ENCODE assay signal across 9 mouse cellular contexts in the genomic region with DNA sequence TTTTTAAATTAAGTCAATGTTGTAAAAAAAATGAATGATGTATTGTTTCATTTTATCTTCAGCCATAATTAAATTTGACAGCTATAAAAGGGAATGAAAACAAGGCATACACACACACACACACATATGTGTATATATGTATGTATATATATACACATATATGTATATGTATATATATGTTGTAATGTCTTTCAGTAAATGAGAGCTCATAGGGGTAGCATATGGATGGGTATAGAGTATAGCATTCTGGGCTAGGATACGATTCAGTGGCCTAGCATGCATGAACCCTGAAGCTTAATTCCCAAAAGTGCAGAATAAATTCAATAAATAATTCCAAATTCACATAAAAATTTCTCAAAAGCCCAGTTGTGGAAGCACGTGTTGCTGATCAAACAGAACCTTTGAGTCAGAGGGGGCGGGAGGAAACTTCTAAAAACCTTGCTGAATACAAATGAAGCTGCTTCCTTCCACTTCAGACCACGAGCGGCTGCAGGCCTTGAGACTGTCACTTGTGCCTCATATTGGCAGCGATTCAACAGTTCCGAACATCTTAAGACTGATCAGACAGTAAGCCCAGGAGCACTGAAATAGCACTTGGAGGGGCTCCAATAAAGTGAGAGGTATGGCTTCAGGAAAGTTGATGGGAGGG. TPM values are rescaled to one million over a fixed set of nuclear protein-coding genes. Genes with fewer than 3 reads are reported as not detected.
DNase-seq lines count a peak whose midpoint lies in the region; ATAC-seq and TF ChIP-seq lines count a peak whose summit lies in the region.
"Had no signal": no experiment of that assay in that cellular context is flagged by ENCODE, and none has a peak within 500 bp of the region (broad histone marks: within the 10 kb centered on the region; RNA-seq: fewer than 3 reads in every experiment).

No protein-coding gene starts in this region.

- H3K27me3 ChIP-seq in heart, embryonic 11.5 days (ENCODE audit: control insufficient read depth, insufficient read depth, low read length): peaks cover 5% of the 10 kb centered on the region
- peaks cover 24% of the 10 kb centered on the region for H3K27me3 ChIP-seq in midbrain, embryonic 13.5 days
- H3K27me3 ChIP-seq in midbrain, embryonic 11.5 days (ENCODE audit: control insufficient read depth, insufficient read depth, low read length): peaks cover 9% of the 10 kb centered on the region
- no peaks in the 10 kb centered on the region for H3K27me3 ChIP-seq in stomach, postnatal 0 days (ENCODE audit: control insufficient read depth, insufficient read depth, low read length)

- DNase-seq in heart, adult 11 months: peak; percentile 93
- no peak for DNase-seq in midbrain, embryonic 11.5 days (ENCODE audit: low spot score, missing footprints)
- DNase-seq in heart, postnatal 36 days: peak; percentile 17 to 26
- peak; percentile 69 for DNase-seq in thymus, postnatal 14 days
- DNase-seq in stomach, postnatal 0 days (ENCODE audit: low spot score): no peak
- no peak for DNase-seq in urinary bladder, postnatal 25 days (ENCODE audit: low spot score)

- no peak for TF ChIP-seq EP300 in stomach, postnatal 0 days (optimal IDR thresholded peaks at IDR 0.05)

- intact Hi-C loops in heart, postnatal 36 days (cut with DNase I): loop anchor here (1.0 to 10.0 kb wide), 3 partner anchors 42 to 1388 kb away; no protein-coding TSS in a partner anchor

- H3K4me2 ChIP-seq in heart, embryonic 11.5 days: no peak overlapping the region
- no peak overlapping the region for H3K4me2 ChIP-seq in midbrain, embryonic 13.5 days (replicated peaks)
- H3K4me2 ChIP-seq in midbrain, embryonic 11.5 days: no peak overlapping the region
- H3K4me2 ChIP-seq in stomach, postnatal 0 days (replicated peaks; ENCODE audit: low read depth): no peak overlapping the region
- H3K4me2 ChIP-seq: embryonic facial prominence, embryonic 12.5 days had no signal

- no peak overlapping the region for H3K9ac ChIP-seq in heart, embryonic 11.5 days (ENCODE audit: low read depth, low read length)
- no peak overlapping the region for H3K9ac ChIP-seq in midbrain, embryonic 13.5 days (replicated peaks)
- no peak overlapping the region for H3K9ac ChIP-seq in midbrain, embryonic 11.5 days (ENCODE audit: low read length)
- H3K9ac ChIP-seq in stomach, postnatal 0 days (ENCODE audit: low read length): no peak overlapping the region
- H3K9ac ChIP-seq: embryonic facial prominence, embryonic 12.5 days had no signal

- TF ChIP-seq CTCF in stomach, postnatal 0 days (IDR thresholded peaks at IDR 0.05; ENCODE audit: low read depth): no peak

- H3K9me3 ChIP-seq in heart, embryonic 11.5 days (replicated peaks; ENCODE audit: control insufficient read depth, low read length): no peaks in the 10 kb centered on the region
- no peaks in the 10 kb centered on the region for H3K9me3 ChIP-seq in midbrain, embryonic 13.5 days
- H3K9me3 ChIP-seq in midbrain, embryonic 11.5 days (ENCODE audit: control insufficient read depth, low read length): no peaks in the 10 kb centered on the region
- H3K9me3 ChIP-seq in stomach, postnatal 0 days (ENCODE audit: control insufficient read depth, low read length): no peaks in the 10 kb centered on the region
- H3K9me3 ChIP-seq: embryonic facial prominence, embryonic 12.5 days had no signal

- no peak overlapping the region for H3K27ac ChIP-seq in heart, embryonic 11.5 days (ENCODE audit: low read depth, low read length)
- H3K27ac ChIP-seq in midbrain, embryonic 13.5 days: no peak overlapping the region
- no peak overlapping the region for H3K27ac ChIP-seq in midbrain, embryonic 11.5 days (ENCODE audit: low read depth, low read length)
- no peak overlapping the region for H3K27ac ChIP-seq in stomach, postnatal 0 days (replicated peaks)
- H3K27ac ChIP-seq: embryonic facial prominence, embryonic 12.5 days had no signal

- 66% methylated on average over 7 of the region's 7 CpGs for WGBS in heart, embryonic 11.5 days (ENCODE audit: insufficient replicate concordance)
- 64% methylated on average over 7 of the region's 7 CpGs for WGBS in midbrain, embryonic 13.5 days
- WGBS in midbrain, embryonic 11.5 days: 74% methylated on average over 7 of the region's 7 CpGs
- 46% methylated on average over 7 of the region's 7 CpGs for WGBS in stomach, postnatal 0 days

- no peaks in the 10 kb centered on the region for H3K36me3 ChIP-seq in heart, embryonic 11.5 days (ENCODE audit: control insufficient read depth, insufficient read depth, low read length)
- H3K36me3 ChIP-seq in midbrain, embryonic 13.5 days: no peaks in the 10 kb centered on the region
- H3K36me3 ChIP-seq in midbrain, embryonic 11.5 days (ENCODE audit: control insufficient read depth, insufficient read depth, low read length): no peaks in the 10 kb centered on the region
- no peaks in the 10 kb centered on the region for H3K36me3 ChIP-seq in stomach, postnatal 0 days (ENCODE audit: control insufficient read depth, insufficient read depth, low read length)
- H3K36me3 ChIP-seq: embryonic facial prominence, embryonic 12.5 days had no signal

- H3K4me3 ChIP-seq in heart, embryonic 11.5 days (ENCODE audit: low read depth, low read length): no peak overlapping the region
- no peak overlapping the region for H3K4me3 ChIP-seq in midbrain, embryonic 13.5 days (replicated peaks)
- H3K4me3 ChIP-seq in midbrain, embryonic 11.5 days (ENCODE audit: low read depth, low read length): no peak overlapping the region
- no peak overlapping the region for H3K4me3 ChIP-seq in stomach, postnatal 0 days (ENCODE audit: low read depth, low read length)
- H3K4me3 ChIP-seq: embryonic facial prominence, embryonic 12.5 days had no signal

- peaks cover 6% of the 10 kb centered on the region; the same call in 1 of the 2 replicates for H3K4me1 ChIP-seq in heart, embryonic 11.5 days (ENCODE audit: control insufficient read depth, insufficient read depth, low read length)
- peaks cover 4% of the 10 kb centered on the region; the same call in 1 of the 2 replicates for H3K4me1 ChIP-seq in midbrain, embryonic 13.5 days (replicated peaks)
- peaks cover 2% of the 10 kb centered on the region for H3K4me1 ChIP-seq in midbrain, embryonic 11.5 days (ENCODE audit: control insufficient read depth, insufficient read depth, low read length)
- no peaks in the 10 kb centered on the region for H3K4me1 ChIP-seq in stomach, postnatal 0 days (replicated peaks; ENCODE audit: control insufficient read depth, insufficient read depth)

- ATAC-seq in heart, embryonic 11.5 days (replicated peaks; ENCODE audit: insufficient number of reproducible peaks, low FRiP score, low TSS enrichment): no peak
- ATAC-seq in midbrain, embryonic 13.5 days: peak; percentile 46; the same call in 1 of the 2 replicates
- no peak for ATAC-seq in midbrain, embryonic 11.5 days (ENCODE audit: low FRiP score)
- no peak for ATAC-seq in stomach, postnatal 0 days (ENCODE audit: low FRiP score, low TSS enrichment)

RNA-seq across cellular contexts. Expression of gene Ptger4, which starts 6.9 kb away (rescaled TPM):
- 1.6 and 1.8 TPM in 2 replicates for polyA plus RNA-seq in heart, embryonic 11.5 days (2014; fragmentation: Nextera tagmentation; extraction: Ambion mirVana)
- polyA plus RNA-seq in midbrain, embryonic 13.5 days (2015; fragmentation: Nextera tagmentation; extraction: Ambion mirVana): 0.54 and 0.90 TPM in 2 replicates
- polyA plus RNA-seq in midbrain, embryonic 11.5 days (2014; fragmentation: Nextera tagmentation; extraction: Ambion mirVana): 0.38 and 0.81 TPM in 2 replicates
- 1 to 10 TPM; 2.4 to 4.3 TPM for total RNA-seq in heart, postnatal 36 days (2021)
- polyA plus RNA-seq in stomach, postnatal 0 days (2015; fragmentation: Nextera tagmentation; extraction: Ambion mirVana): 6.3 and 6.4 TPM in 2 replicates

RNA-seq across cellular contexts. Expression of gene Ttc33, which starts 51.8 kb away (rescaled TPM):
- 35.0 and 37.5 TPM in 2 replicates for polyA plus RNA-seq in heart, embryonic 11.5 days (2014; fragmentation: Nextera tagmentation; extraction: Ambion mirVana)
- polyA plus RNA-seq in midbrain, embryonic 13.5 days (2015; fragmentation: Nextera tagmentation; extraction: Ambion mirVana): 57.2 and 59.7 TPM in 2 replicates
- 53.6 and 55.0 TPM in 2 replicates for polyA plus RNA-seq in midbrain, embryonic 11.5 days (2014; fragmentation: Nextera tagmentation; extraction: Ambion mirVana)
- total RNA-seq in heart, postnatal 36 days (2021): 10 to 100 TPM; 38.2 to 40.7 TPM
- polyA plus RNA-seq in stomach, postnatal 0 days (2015; fragmentation: Nextera tagmentation; extraction: Ambion mirVana): 26.7 and 27.3 TPM in 2 replicates

Comparison
In these comparisons a context has a peak if more than half of its experiments do, and no peak if none do; other contexts are left out.
1. DNase-seq: peak in heart, adult 11 months (single experiment), heart, postnatal 36 days (2 of 2) and thymus, postnatal 14 days (single experiment); none in midbrain, embryonic 11.5 days (single experiment), stomach, postnatal 0 days (single experiment) and urinary bladder, postnatal 25 days (single experiment).